Mouse (Mus musculus) erythroid progenitor cell, adult 5-6 weeks (primary cell): Measurements from ENCODE around the gene Arrdc4. TPM values are rescaled to one million over a fixed set of nuclear protein-coding genes. Genes with fewer than 3 reads are reported as not detected.

Experiments
- ATAC-seq: replicated peaks from 2 replicates; pipeline ENCODE4 v1.8.0; 2016; ENCODE audit warnings: moderate number of reproducible peaks, mild to moderate bottlenecking, moderate TSS enrichment, inconsistent platforms; ENCODE audit not compliant: poor library complexity, low FRiP score, severe bottlenecking
- total RNA-seq, 2 experiments: library from RNA; stranded (forward) in 1 of 2; stranded (reverse) in 1 of 2; fragments of 150-400 nt in 1 of 2; fragments of 186-747, 209-891 nt in 1 of 2; gene quantifications; 2 replicates each; pipeline versions ENCODE4 v1.2.3 to v1.2.4; 2015 to 2017; ENCODE audit warnings: low replicate concordance in 2 of 2

Gene Arrdc4
- total RNA-seq (2015; ENCODE audit: low replicate concordance): 2.9 and 5.4 TPM in 2 replicates
- total RNA-seq (2017; ENCODE audit: low replicate concordance): 2.5 and 3.0 TPM in 2 replicates

DNA sequence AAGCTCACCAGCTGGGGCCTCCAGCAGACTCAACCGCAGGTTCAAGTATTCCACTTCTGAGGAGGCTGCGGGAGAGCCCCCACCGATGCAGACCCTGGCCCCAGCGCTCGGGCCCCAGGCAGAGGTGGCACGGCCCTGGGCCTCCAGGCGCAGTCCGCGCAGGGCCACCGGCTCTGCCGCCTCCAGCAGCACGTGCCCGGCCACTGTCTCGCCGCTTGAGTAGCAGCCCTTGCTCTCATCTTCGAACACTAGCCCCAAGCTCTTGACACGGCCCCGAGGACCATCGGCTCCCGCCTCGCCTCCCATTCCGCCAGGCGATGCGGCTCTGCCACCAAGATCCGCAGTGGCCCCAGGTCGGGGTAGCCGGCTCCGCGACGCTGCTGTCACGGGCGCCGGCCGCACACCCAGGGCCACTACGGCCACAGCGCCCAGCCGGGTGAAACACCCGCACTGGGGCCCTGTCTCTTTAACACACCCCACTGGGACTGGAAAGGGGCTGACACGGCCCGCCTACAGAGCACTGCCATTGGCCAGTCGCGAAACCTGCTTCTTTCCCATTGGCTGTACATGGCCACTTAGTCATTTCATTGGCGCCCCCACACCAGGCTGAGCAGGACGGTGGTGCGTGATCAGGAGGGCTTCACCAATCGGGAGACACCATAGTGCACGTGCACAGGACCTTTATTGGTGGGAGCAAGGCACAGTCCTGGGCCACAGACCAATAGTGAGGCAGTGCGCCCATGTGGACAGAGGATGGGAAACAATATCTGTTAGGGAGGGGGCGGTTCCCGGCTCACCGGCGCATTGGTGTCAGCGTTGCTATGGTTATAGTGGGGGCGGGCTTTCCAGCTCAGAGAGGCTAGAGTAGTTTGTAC, at the start of gene Arrdc4:
Arrdc4 (minus strand) TSS at position 481 of the 875 bp plus-strand sequence.
- peak; percentile 83 for ATAC-seq

DNA sequence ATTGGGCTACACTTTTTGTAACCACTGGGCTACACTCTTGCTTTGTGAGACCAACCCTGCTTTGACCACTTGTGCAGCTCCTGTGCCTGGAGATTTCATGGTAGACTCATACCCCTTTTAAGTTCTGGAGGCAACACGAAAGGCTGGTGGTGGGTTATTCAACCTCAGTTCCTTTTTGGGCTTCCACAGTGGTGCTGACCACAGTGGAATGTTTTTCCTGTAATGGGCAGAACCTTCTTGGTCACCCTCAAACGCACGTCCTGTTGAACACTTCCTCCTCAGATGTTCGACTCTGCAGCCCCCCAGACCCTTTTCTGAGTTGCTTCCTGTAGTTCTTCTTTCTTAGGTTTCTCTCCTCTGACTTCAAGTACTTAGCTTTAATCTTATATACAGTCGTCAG, 46.5 kb upstream of the Arrdc4 start:
- no peak for ATAC-seq

DNA sequence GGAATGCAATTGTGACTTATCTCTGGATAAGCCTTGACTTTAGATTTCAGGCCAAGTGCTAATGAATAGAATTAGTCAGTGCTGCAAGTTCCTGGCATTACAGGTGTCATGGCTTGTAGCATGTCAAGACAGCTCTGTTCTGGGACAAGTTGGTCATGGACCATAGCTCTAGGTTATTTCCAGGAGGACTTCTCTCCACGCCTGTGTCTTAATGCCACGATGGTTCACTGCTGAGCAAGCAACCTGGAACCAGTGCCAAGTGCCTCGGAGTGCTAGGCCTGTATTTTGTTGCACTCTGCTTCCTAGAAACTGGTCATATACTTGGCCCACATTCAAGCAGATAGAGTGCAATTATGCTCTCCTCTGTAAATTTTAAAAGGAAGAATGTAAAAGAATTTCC, 39.7 kb upstream of the Arrdc4 start:
- ATAC-seq: no peak

DNA sequence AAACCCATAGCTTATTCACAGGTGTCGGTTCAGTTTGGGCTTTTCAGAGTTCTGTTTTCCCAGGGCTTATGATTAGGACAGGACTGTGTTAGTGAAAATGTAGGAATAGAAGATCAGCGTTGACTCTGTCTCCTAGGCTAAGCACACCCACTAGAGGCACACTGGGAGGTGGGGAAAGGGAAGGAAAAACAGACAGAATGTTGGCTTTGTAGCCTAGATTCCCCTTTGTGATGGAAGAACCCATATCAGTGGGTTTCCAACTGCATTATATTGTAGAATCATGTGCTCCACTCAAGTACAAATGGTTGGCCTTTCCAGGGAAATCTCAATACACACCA, 22.7 kb upstream of the Arrdc4 start:
- no peak for ATAC-seq

DNA sequence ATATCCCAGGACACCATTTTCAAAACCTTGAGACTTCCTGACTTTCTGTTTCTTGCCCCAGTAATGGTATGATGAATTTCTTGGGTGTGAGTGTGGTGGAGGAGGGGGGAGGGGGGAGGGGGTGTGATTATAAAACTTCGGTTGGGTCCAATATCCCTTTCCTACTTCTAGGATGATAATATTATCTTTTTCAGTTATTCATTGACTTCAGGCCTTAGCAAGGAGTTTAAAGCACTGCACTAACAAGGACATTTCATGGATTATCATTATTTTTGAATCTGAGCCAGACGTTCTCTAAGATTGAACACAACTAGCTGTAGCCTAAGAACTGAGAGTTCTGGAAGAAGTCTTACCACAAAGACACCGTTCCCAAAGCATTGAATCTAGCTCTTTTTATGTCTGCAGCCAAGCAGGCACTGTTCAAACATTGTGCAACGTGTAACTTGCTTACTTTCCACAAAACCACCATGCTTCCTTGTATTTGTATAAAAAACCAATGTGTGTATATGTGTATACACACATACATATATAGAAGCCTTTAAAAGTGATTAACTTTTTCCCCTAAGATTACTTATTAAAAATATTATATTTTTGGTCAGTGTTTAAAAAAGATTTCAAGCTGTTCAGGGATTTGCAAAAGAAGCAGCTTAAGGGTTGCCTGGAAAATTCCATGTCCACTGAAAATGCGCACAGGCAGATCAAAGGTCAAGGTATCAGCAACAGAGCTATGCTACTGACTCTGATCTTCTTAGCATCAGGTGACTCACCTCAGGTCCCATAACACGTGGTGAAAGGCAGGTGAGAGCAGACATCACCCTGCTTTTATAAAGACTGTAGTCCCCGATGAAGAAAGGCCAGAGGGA, 22.1 kb upstream of the Arrdc4 start:
- no peak for ATAC-seq

DNA sequence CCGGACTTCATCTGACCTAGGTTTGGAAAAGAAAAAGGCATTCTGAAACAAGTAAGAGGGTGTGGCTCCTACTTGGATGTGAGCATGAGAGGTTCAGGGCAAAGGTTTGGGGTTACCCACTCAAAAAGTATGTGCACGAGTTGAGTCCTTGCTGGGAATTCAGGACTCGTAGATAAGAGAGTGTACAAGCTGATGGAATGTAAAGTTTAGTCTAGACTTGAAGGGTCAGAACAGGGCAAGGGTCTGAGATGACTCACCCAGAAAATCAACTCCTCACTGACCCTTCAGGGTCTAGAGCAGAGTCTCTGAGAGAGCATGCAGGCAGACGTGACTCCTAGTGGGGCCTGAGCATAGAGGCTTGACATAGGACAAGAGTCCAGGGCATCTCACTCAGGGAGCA, 16.9 kb upstream of the Arrdc4 start:
- ATAC-seq: no peak

DNA sequence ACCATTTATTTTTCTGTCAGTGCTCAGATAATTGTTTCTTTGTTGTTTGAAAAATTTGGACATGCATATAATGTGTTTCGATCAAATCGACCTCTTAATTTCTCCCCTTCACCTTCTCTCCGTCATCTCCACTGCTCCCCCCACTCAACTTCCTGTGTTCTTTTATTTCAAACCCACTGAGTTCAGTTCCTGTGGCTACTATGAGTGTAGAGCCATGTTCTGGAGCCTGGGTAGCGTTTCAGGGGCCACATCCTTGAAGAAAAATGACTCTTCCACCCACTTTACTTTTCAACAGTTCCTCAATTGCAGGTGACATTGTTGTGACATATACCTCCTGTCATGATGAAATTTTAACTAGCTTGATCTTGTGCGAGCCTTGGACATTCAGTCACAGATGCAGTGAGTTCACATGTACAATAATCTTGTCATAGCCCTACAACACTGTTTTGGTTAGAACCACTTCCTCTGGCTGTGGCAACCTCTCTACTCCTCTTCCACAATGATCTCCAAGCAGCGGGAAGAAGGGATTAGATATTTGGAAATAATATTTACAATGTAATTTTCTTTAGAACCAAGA, 10.2 kb upstream of the Arrdc4 start:
- no peak for ATAC-seq

DNA sequence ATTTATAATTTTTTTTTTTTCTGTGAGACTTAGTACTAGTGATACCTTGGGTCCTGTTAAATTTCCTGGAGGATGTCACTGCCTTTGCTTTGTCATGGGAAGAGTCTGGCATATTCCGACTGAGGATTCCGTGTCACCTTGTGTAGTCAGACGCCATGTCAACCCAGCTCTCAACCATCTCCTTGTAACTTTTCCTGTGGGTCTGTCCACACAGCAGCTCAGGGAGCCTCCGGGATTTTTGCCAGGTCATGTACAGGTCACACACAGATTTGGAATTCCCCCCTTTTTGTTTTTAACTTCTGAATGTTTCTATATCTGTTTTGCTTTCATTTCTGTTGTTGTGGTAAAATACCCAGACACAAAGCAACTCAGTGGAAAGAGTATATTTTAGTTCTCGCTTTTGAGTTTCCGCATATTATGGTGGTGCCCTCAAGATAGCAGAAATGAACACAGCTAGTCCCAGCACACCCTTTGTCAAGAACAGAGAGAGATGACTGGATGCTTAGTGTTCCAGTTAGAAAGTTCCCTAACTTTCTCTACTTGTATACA, 7.7 kb upstream of the Arrdc4 start:
- no peak for ATAC-seq

DNA sequence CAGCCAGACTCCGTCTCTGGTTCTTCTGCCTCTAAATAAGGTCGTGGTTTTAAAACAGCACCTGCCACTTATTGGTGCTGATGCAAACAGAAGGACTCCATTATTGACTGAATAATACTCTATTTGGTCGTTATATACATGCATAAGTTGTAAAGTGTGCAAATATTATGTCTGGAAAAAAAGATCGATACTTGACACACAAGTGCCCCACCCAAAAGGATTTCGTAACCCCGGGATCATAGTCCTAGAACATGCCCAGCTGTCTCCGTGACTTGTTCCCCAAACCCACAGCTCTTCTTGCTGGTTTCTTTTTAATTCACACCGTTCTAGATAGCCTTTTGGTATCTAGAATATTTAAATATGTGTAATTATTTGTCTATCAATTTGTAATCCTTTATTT, 878 bp upstream of the Arrdc4 start:
- ATAC-seq: no peak

DNA sequence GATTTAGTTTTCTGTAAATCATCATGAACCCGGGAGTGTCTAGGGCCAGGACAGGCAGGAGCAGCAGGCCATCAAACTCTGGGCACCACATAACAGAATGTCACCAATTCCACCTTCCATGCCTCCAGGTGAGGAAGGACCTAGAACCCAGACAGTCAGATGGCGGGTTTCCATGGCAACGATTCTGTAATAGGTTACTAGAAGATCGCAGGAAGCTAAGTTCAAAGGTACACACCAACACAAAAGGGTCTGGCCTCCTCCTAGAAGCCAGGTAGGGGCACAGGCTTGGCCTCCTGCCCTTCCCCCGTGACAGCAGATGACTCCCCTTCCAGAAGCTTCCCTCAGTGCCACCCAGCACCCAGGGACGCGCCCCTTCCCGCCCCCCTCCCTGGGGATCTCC, 680 bp downstream of the Arrdc4 start:
- no peak for ATAC-seq

DNA sequence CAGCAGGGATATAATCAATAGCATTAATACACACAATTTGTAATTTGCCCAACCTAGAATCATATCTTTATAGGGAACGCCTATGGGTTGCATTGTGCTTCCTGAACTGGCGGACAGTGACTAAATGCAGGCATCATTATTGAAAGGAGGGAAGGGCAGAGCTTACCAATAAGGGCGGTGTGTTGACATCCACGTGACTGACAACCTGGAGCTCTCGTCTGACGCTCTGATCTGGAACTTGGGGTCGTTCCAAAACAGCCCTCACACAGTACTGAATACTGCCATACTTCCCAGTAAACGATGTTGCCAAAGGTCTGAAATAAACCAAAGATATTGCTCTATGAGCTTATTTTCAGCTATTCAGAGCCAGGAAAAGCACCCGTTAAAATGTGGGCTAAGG, 4.4 kb downstream of the Arrdc4 start:
- ATAC-seq: no peak

DNA sequence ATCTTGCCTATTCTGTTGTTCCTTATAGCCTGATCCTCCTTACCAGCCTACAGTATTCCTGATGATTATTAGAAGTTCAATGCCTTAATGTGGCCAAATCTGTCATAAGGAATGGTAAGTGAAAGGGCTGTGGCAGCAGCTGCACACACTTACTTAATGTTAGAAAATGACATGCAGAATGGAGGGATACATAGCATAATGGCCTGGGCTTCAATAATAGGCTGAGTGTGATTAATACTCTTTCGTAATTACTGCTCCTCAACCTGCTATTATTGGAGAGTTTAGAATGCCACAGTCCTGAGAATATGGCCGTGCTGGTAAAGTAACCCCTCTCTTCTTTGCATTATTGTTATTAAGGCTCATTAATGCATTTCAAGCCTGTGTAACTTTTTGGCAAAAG, 4.8 kb downstream of the Arrdc4 start:
- ATAC-seq: no peak

DNA sequence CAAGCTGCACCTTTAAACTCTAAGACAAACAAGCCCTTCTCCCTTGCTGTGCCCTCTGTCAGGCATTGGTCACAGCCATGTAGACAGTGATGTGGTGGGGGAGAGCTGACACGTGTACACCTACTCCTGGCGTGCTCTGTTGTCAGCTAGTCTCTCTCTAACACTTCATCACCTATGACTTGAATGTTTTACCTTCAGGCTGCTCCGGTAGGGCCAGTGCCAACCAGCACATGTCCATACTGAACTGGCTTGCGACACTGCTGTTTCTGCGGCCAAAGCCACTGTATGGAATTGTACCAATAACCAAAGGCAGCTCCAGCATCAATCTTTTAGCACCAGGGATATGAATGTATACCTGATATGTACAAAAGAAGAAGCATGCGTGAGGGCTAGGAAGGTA, 8.3 kb downstream of the Arrdc4 start:
- ATAC-seq: no peak

DNA sequence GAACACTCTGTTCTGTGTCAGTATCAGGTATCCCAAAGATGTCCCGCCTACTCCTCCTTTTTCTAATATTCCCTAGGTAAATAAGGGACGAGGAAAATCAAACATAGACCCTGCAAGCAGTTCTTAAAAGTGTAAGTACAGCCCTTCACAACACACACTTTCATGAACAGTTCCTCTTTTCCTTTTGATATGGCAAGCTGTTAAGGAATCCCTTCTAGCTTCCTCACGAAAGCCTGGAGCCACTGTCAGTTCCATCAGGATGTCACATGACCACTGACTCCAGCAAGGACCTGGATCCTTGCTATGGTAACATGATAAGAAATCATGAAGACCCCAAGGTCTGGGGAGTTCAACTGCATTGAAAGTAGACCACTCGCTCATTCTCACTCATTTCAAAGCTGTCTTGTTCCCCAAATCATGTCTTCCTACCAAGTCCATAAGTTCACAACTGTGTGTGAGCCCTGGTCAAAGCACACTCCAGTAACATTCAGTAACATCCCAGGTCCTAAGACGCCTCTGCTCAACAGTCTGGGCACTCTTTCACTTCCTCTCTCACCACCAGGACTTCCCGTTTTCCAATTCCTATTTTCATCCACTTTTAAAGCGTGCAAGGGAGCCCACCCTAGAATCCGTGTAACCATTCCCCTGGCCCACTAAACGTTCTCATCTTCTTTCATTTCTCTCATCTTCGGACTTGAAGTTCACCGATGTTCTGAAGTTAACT, 10.2 kb downstream of the Arrdc4 start:
- ATAC-seq: no peak

DNA sequence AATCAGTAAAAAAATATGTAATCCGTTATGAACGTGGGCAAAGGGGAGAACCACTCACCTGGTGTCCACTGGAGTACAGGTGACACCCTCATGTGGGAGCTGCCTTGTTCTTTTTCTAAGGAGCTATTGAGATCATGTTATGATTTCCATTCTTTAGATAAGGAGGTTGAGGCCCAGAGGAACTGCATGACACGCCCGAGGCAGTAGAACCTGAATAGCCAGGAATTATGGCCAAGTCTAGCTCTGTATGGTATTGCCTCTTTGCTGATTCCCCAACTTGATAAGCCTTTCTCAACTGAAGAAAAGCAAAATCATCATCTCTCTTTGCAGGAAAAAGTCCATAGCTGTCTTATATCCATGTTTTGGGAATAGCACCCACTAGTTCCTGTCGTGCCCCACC, 22.7 kb downstream of the Arrdc4 start:
- no peak for ATAC-seq

DNA sequence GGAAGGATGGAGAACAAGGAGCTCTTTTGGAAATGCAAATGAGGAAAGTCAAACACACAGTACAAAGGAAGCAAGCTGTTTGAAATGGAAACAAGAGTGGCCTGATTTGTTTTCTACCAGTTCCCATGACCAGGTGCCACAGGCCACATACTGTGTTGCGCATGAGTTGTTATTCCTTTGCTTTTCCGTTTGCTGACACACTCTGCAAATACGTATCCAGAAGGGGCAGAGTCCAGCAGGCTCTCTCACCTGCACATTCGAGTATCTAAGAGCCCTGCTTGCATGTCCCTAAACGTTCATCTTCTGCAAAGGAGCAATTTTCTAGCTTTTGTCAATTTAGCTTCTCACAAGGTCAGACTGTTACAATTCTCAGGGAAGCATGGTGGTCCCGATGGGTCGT, 24.3 kb downstream of the Arrdc4 start:
- no peak for ATAC-seq

DNA sequence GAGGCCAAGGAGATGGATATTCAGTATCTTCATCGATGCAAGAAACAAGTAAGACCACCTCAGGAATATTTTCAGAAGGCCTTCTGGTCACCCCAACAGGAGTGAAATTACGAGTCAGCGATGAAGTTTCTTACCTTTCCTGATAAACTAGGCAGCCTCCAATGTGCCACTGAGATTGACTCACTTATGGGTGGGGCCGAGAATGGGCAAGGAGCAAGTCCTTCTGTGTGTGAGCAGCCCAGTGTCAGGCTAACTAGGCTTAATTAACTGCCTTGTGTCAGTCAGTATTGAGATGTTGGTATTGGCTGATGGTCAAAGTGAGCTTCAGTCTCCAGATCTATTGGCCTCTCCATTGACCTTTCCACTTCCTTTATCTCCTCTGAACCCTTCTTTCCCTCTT, 27.5 kb downstream of the Arrdc4 start:
- no peak for ATAC-seq

DNA sequence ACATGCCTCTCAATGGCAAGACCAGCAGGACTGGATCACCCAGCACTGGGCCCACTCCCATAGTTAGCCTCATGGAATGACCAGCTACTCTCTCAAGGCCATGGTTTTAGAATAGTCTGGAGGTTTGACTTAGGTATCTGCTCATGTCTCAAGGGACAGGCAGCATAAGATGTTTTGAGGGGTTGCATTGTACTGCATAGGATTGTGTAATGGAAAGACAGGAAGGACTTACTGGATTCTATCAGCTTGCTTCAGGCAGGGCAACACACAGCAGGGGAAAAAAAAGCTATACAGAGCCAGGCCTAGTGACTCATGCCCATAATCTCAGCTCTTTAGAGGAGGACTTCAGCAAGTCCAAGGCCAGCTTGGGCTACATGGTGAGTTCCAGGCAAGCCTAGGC, 31.1 kb downstream of the Arrdc4 start:
- ATAC-seq: no peak

DNA sequence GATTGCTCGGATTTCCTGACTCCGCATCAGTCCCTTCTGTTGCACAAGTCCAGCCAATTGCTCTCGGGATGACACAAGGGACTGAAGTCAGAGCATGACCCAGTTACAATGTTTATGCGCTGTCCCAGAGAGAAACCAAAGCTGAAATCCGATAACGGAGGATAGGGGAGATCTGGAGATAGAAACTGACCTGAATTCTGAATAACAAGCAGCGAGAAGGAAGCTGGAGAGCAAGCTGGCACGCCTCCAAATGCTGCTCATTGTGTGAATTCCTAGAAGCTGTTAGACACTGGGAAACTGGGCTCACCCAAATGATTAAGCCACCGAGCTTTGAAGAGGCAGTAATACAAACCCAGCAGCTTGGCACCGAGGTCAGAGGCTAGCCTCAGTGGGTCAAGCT, 31.5 kb downstream of the Arrdc4 start:
- no peak for ATAC-seq

DNA sequence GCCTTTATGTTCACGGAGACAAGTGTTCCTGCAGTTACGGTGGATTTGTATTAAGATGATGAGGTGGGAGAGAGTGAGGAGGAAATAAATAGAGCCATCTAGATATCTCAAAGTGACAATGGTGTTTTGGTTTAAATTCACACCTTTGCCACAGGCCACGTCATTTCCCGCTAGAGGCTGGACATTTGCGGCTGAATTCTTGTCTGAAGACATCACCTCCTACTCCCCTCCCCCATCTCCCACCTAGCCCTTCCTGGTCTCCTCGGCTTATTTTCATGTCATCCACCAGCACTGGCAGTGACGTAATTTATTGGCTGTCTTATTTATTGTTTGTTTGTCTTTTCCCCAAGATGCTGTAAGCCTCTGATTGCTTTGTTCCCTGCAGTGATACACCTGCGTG, 32.1 kb downstream of the Arrdc4 start:
- ATAC-seq: no peak
